Mouse (Mus musculus) midbrain, embryonic 13.5 days (tissue): Measurements from ENCODE around the gene Rpp30. TPM values are rescaled to one million over a fixed set of nuclear protein-coding genes. Genes with fewer than 3 reads are reported as not detected.
A peak's percentile ranks its signal among the peaks of the same experiment; 100 is the strongest.

Experiments
- ATAC-seq: fragments of 200-750 bp; cut with Nextera tagmentation; 2 replicates; pipeline ENCODE4 v1.8.0; 2017; ENCODE audit warnings: mild to moderate bottlenecking, moderate TSS enrichment, moderate library complexity
- H3K27ac ChIP-seq: fragments of 300-500 bp; sonication (generic); 2 replicates; pipeline ENCODE4 v1.5.1; 2015; ENCODE audit warnings: inconsistent platforms, mild to moderate bottlenecking, moderate library complexity
- H3K27me3 ChIP-seq: fragments of 300-500 bp; sonication (generic); 2 replicates; pipeline ENCODE4 v1.6.1; 2015; ENCODE audit warnings: mild to moderate bottlenecking, inconsistent platforms
- H3K36me3 ChIP-seq: fragments of 300-500 bp; sonication (generic); 2 replicates; pipeline ENCODE4 v1.6.1; 2015; ENCODE audit warnings: mild to moderate bottlenecking, inconsistent platforms
- H3K4me1 ChIP-seq: fragments of 300-500 bp; sonication (generic); replicated peaks from 2 replicates; pipeline ENCODE4 v1.6.1; 2015; ENCODE audit warnings: inconsistent platforms
- H3K4me2 ChIP-seq: fragments of 300-500 bp; sonication (generic); replicated peaks from 2 replicates; pipeline ENCODE4 v1.6.1; 2015; ENCODE audit warnings: moderate library complexity, mild to moderate bottlenecking, inconsistent platforms
- H3K4me3 ChIP-seq: fragments of 300-500 bp; sonication (generic); replicated peaks from 2 replicates; pipeline ENCODE4 v1.5.1; 2015; ENCODE audit warnings: mild to moderate bottlenecking, inconsistent platforms
- H3K9ac ChIP-seq: fragments of 300-500 bp; sonication (generic); replicated peaks from 2 replicates; pipeline ENCODE4 v1.6.1; 2015; ENCODE audit warnings: mild to moderate bottlenecking, inconsistent platforms
- H3K9me3 ChIP-seq: fragments of 300-500 bp; sonication (generic); 2 replicates; pipeline ENCODE4 v1.6.1; 2016; ENCODE audit warnings: mild to moderate bottlenecking, inconsistent platforms
- WGBS: fragments of 180-500 bp; shearing (Covaris S2); methylation state at CpG from one replicate; pipeline ENCODE4 v1.1.7; 2015; 5-methylcytosine and 5-hydroxymethylcytosine counted together
- polyA plus RNA-seq: library from polyadenylated mRNA; unstranded; fragments of >200 nt; fragmentation: Nextera tagmentation; extraction: Ambion mirVana; gene quantifications from 2 replicates; pipeline ENCODE4 v1.2.1, GENCODE M21; 2015

Rpp30 gene
- polyA plus RNA-seq, 1 experiment from 2014 or later = 87.3 TPM

DNA sequence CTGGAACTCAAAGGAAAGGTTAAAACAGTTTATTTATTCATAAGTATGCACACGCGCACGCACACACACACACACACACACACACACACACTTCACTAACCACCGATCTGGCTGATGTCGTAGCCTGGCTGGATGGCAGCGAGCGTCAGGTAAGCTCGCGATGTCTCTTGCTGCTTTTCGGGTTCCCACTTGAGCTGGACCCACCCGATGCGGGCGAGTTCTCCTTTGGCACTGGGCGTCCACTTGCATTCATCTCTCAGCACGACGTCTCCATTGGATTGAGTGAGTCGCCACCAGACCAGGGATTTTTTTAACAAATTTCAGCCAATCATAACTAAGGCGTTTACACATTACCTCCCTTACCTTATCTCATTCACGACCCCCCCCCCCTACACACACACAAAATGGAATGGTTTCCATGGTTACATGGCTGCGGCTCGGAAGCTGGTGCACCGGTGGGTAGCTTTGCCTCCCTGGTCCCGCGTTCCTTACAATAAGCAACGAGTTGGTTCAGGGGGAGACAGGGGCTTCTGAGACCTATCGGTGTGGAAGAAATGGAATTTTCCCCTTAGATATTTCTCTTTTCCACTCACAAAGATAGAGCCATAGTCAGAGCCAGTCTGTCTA lies 25.9 kb downstream of the Rpp30 start:
- Histone ChIP-seq H3K27me3 (no peaks in the 10 kb centered on the region), H3K36me3 (peaks cover 4% of the 10 kb centered on the region; the same call in 1 of the 2 replicates), H3K4me1 (0 out of 2 replicates have a peak, but pooled peaks cover 2% of the 10 kb centered on the region), H3K4me3 (no peak overlapping the region), H3K9ac (no peak overlapping the region), H3K9me3 (no peaks in the 10 kb centered on the region), H3K4me2 (peak overlapping the region; percentile 6; the same call in 1 of the 2 replicates), H3K27ac (no peak overlapping the region)
- 70% methylated on average over 26 of the region's 26 CpGs for WGBS
- no peak; the same call in 1 of the 2 replicates for ATAC-seq

DNA sequence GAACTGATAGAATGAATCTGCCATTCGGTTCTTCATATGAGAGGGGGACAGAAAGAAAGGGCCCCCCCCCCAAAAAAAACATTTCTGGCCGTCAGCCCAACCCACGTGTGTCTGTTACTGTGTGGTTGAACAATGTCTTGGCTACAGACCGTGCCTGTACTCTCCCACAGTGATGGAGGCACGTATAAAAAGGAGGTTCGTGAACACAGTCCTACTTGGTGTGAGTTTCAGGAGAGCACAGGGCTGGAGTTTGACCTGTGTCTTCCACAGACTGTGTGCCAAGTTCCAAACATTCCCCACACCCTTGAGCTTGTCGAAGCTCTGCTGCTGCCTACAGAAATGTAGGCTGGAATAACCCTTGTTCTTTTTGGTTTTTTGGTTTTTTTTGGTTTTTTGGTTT lies 26.9 kb downstream of the Rpp30 start:
- Histone ChIP-seq H3K27me3 (no peaks in the 10 kb centered on the region), H3K9me3 (no peaks in the 10 kb centered on the region), H3K27ac (no peak overlapping the region), H3K9ac (no peak overlapping the region), H3K4me2 (no peak overlapping the region), H3K4me3 (no peak overlapping the region), H3K4me1 (0 out of 2 replicates have a peak, but pooled peaks cover 2% of the 10 kb centered on the region), H3K36me3 (peaks cover 4% of the 10 kb centered on the region; the same call in 1 of the 2 replicates)
- WGBS = 63% methylated on average over 7 of the region's 7 CpGs
- ATAC-seq = peak; percentile 55; the same call in 1 of the 2 replicates

DNA sequence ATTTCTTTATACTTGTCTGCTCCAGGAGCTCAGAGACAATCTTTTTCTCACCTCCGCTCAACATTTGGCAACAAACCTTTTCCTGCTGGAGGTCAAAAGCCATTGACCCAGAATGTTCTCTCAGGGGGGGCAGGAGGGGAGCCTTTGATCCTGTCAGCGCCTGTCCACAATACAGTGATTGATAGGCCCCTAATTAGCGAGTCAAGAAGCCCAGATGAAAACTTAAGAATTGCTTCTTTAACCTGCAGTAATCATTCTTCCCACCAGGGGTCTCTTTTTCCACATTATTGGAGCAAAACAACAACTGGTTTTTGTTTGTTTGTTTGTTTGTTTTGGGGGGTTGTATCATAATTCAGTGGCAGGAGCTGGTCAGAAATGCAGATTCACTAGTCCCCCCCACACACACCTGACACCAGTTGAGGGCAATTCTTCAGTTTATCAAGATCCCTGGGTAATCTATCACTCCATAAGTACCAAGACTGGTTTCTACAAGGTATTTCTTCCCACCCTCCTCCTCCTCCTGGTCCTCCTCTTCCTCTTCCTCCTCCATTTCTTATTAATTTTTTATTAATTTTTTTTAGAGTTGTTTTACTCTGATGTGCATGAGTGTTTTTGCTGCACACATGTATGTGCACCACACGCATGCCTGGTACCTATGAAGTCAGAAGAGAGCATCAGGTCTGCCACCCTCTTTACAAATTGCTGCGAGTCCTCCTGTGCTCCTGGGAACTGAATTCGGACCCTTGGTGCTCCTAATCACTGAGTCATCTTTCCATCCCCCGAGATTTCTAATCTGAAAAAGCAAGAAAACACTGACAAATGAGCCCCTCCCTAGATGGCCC lies 27.8 kb downstream of the Rpp30 start:
- Histone ChIP-seq H3K4me1 (0 out of 2 replicates have a peak, but pooled peaks cover 2% of the 10 kb centered on the region), H3K36me3 (no peaks in the 10 kb centered on the region), H3K9ac (no peak overlapping the region), H3K27me3 (no peaks in the 10 kb centered on the region), H3K4me2 (no peak overlapping the region), H3K4me3 (no peak overlapping the region), H3K27ac (no peak overlapping the region), H3K9me3 (no peaks in the 10 kb centered on the region)
- 32% methylated on average over 7 of the region's 7 CpGs for WGBS
- peak; percentile 65 for ATAC-seq

DNA sequence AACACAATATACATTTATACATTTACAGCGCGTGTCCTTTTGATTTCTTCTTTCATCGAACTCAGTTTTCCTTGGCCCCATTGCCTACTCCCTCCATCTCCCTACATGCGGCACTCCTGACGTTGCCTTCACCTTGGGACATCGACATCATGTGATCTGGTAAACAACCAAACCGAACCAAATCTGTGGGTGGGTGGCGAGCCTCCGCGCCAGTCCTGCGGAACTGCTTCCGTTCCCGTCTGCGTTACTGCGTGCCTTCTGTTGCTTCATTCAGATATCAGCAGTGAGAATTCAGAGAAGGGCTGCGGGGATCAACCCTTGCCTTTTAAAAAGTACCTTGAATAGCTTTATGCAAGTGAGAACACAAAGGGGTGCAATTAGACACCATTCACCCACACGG lies 28.5 kb downstream of the Rpp30 start:
- no peak for ATAC-seq
- H3K9ac ChIP-seq = no peak overlapping the region
- no peaks in the 10 kb centered on the region for H3K27me3 ChIP-seq
- H3K4me2 ChIP-seq = peak overlapping the region; percentile 31
- H3K4me3 ChIP-seq = no peak overlapping the region
- H3K9me3 ChIP-seq = no peaks in the 10 kb centered on the region
- H3K36me3 ChIP-seq = no peaks in the 10 kb centered on the region
- WGBS = 53% methylated on average over 17 of the region's 17 CpGs
- H3K4me1 ChIP-seq = 0 out of 2 replicates have a peak, but pooled peaks cover 2% of the 10 kb centered on the region
- H3K27ac ChIP-seq = no peak overlapping the region

DNA sequence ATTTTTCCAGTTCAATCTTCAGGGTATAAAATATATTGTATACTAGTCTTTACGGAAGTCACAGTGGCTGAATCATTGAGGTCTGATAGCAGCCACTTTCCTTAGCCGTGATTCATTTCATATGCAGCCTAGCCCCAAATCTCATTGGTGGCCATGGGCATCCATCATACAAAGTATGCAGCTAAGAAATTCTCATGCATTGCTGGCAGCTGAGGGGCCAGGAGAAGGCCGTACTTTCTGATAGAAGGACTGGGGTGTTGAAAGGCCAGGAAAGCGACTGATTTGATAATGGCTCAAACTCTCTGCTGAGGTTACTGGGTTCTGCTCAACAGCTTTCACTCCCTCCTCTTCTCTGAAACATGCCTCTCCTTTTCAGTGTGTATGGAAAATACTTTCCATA lies 32.7 kb downstream of the Rpp30 start:
- H3K27me3 ChIP-seq = no peaks in the 10 kb centered on the region
- H3K9ac ChIP-seq = no peak overlapping the region
- no peaks in the 10 kb centered on the region for H3K9me3 ChIP-seq
- no peak overlapping the region for H3K27ac ChIP-seq
- no peak overlapping the region for H3K4me2 ChIP-seq
- WGBS = 92% methylated on average over 4 of the region's 4 CpGs
- no peak for ATAC-seq
- H3K36me3 ChIP-seq = no peaks in the 10 kb centered on the region
- no peaks in the 10 kb centered on the region for H3K4me1 ChIP-seq
- H3K4me3 ChIP-seq = no peak overlapping the region

DNA sequence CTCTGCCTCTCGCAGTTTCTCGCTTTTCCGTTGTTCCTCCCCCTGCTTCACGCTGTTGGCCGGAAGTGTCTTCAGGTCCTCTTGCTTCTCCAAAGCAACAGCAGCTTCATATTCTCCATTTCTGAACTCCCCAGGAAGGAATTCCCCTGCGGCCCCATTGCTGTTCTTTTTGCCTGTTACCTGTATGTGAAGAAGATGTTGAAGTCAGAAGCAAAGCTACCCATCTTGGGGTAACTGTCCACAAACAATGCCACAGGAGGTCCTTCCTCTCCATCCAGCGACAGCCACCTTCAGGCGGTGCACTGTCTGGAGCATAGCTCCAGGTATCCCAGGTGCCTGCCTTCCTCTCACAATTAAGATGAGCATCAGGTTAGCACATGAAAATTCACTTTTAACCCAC lies 35.7 kb downstream of the Rpp30 start:
- no peak for ATAC-seq
- Histone ChIP-seq H3K27ac (no peak overlapping the region), H3K4me2 (no peak overlapping the region), H3K9me3 (peaks cover 2% of the 10 kb centered on the region; the same call in 1 of the 2 replicates), H3K27me3 (no peaks in the 10 kb centered on the region), H3K4me1 (no peaks in the 10 kb centered on the region), H3K4me3 (no peak overlapping the region), H3K36me3 (no peaks in the 10 kb centered on the region), H3K9ac (no peak overlapping the region)
- 88% methylated on average over 8 of the region's 8 CpGs for whole genome bisulfite sequencing

DNA sequence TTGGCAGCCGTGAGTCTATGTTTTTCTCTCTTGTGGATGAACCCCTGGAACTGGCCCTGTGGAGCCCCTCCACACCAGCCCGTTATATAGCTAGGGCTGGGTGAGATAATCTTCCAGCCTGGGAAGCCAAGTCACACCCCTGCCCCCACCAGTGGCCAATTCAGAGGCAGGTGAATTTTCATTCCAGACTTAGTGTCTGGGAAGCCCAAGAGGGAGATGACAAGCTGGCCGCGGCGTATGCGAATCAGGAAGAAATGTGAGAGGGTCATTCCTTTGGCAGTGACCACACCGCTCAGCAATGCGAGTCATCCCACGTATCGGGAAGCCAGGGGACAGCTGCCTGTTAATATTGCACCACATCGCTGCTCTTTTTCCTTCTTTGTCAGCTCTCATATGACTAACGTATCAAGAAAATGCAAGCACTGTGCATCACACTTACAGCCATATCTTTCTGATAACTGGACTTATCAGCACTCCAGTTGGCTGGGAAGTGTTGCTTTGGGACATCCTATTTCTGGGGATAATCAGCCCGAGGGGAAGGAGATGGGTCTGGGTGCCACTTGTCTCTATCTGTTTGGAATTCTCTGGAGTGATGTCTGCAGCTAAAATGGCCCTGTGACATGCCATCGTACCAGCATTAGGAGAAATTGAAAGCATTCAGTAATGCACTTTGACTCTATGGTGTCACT lies 36.4 kb downstream of the Rpp30 start, which contains the start of gene Ankrd1:
Ankrd1 (minus strand) TSS at position 317 of the 689 bp plus-strand sequence.
- Histone ChIP-seq H3K36me3 (no peaks in the 10 kb centered on the region), H3K4me1 (no peaks in the 10 kb centered on the region), H3K4me3 (no peak within 1 kb of the TSS), H3K9me3 (peaks cover 2% of the 10 kb centered on the region; the same call in 1 of the 2 replicates), H3K9ac (no peak within 1 kb of the TSS), H3K27me3 (no peaks in the 10 kb centered on the region), H3K4me2 (no peak within 1 kb of the TSS), H3K27ac (no peak within 1 kb of the TSS)
- no peak for ATAC-seq
- WGBS = 90% methylated on average over 14 of the region's 14 CpGs

DNA sequence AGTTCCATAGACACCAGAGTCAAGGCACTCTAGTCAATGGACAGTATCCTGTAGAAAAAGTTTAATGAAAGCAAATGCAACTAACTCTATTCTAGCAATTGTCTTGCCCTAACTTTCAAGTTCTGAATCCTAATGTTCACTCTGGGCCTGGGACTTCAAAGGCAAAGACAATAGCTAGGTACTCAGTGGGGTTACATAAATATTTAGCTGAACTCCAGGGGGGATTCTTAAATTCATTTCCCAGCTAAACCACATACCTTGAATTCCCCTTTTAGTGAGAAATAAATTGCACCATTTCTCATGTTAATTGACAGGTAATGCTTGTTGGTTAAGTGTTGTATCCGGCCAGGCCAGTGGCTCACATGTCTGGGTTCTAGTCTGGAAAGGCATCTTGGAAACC lies 40.7 kb downstream of the Rpp30 start:
- Histone ChIP-seq H3K4me3 (no peak overlapping the region), H3K4me1 (no peaks in the 10 kb centered on the region), H3K27ac (no peak overlapping the region), H3K36me3 (no peaks in the 10 kb centered on the region), H3K27me3 (no peaks in the 10 kb centered on the region), H3K9ac (no peak overlapping the region), H3K9me3 (peaks cover 2% of the 10 kb centered on the region; the same call in 1 of the 2 replicates), H3K4me2 (no peak overlapping the region)
- no peak for ATAC-seq
- 97% methylated on average over 1 of the region's 1 CpGs for WGBS

DNA sequence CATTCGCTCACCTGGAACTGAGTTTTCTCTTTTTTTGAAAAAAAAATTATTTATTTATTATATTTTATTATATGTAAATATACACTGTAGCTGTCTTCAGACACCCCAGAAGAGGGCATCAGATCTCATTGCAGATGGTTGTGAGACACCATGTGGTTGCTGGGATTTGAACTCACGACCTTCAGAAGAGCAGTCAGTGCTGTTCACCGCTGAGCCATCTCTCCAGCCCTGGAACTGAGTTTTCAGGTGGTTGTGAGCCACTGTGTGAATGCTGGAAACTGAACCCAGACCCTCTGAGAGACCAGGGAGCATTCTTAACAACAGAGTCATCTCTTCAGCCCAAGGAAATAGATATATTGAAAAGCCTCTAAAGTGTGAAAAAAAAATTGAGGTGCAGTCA lies 44.9 kb downstream of the Rpp30 start:
- Histone ChIP-seq H3K4me3 (no peak overlapping the region), H3K4me1 (no peaks in the 10 kb centered on the region), H3K27me3 (no peaks in the 10 kb centered on the region), H3K4me2 (no peak overlapping the region), H3K9me3 (no peaks in the 10 kb centered on the region), H3K36me3 (no peaks in the 10 kb centered on the region), H3K9ac (no peak overlapping the region), H3K27ac (no peak overlapping the region)
- no peak for ATAC-seq
- 95% methylated on average over 3 of the region's 3 CpGs for WGBS

DNA sequence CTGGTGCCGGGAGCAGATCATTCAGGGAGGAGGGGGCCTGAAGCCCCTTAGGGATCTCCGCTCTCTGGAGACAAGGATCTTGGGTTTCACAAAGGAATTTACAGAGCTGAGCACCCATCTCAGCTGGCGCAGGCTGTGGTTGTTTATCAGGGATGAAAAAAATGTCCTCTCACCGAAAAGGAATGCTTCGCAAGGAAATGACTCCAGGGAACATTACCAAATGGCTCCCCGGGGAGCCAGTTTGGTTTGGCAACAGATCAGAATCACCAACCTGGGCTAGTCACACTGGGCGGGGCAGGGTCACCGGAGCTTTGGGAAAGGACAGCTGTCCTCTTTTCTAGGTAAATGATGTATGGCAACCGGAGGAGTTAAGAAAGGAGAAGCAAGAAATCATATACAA lies 45.7 kb downstream of the Rpp30 start:
- Histone ChIP-seq H3K9ac (no peak overlapping the region), H3K27ac (no peak overlapping the region)
- no peak for ATAC-seq

DNA sequence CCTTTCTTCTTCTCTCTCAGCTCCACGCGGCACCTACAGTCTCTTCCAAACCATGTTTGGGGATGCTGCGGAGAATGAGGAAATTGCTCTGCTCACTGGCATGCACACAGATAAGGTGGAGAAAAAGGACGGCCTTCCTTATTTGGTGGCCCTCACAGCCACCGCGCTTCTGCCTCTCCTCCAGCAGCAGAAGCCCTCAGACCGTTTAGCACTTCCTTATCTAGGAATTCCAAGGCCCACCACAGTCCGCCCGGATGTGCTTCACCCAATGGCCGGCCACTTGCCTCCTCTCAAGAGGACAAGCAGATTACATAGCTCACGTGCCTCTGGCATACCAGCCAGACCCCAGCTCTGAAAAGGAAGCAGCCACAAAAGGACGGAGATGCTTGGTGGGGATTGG lies 46.1 kb downstream of the Rpp30 start:
- H3K4me3 ChIP-seq = no peak overlapping the region
- no peaks in the 10 kb centered on the region for H3K36me3 ChIP-seq
- no peak overlapping the region for H3K4me2 ChIP-seq
- WGBS = 75% methylated on average over 12 of the region's 12 CpGs
- H3K4me1 ChIP-seq = no peaks in the 10 kb centered on the region
- no peaks in the 10 kb centered on the region for H3K9me3 ChIP-seq
- H3K27ac ChIP-seq = no peak overlapping the region
- no peak overlapping the region for H3K9ac ChIP-seq
- no peak for ATAC-seq
- no peaks in the 10 kb centered on the region for H3K27me3 ChIP-seq

More for the DNA sequence above, 45.7 kb downstream of the Rpp30 start:
- Histone ChIP-seq H3K36me3 (no peaks in the 10 kb centered on the region), H3K4me3 (no peak overlapping the region), H3K4me1 (no peaks in the 10 kb centered on the region), H3K27me3 (no peaks in the 10 kb centered on the region), H3K9me3 (no peaks in the 10 kb centered on the region), H3K4me2 (no peak overlapping the region)
- 73% methylated on average over 9 of the region's 9 CpGs for WGBS

DNA sequence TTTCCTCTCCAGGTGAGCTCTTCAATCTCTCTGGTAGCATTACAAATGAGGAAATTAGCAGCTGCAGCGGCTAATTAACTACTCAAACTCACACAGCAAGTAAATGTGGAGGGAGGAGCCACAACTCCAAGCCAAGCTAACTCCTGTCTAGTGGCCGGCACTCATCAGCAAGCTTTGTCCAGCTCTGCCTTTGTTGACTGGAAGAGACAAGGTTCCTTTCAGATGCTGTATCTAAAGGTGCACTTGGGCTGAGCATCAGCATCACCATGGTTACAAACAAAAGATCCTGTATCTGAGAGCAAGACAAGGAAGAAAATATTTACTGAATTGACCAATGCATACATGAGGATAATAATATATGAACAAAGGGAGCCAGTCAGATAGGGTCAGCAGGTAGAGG lies 46.7 kb downstream of the Rpp30 start:
- H3K4me1 ChIP-seq = no peaks in the 10 kb centered on the region
- no peak overlapping the region for H3K4me3 ChIP-seq
- H3K27me3 ChIP-seq = no peaks in the 10 kb centered on the region
- no peaks in the 10 kb centered on the region for H3K36me3 ChIP-seq
- no peak overlapping the region for H3K9ac ChIP-seq
- WGBS = 59% methylated on average over 2 of the region's 2 CpGs
- no peak overlapping the region for H3K27ac ChIP-seq
- no peak overlapping the region for H3K4me2 ChIP-seq
- ATAC-seq = no peak
- no peaks in the 10 kb centered on the region for H3K9me3 ChIP-seq
